Mouse (Mus musculus): ENCODE measurements around the gene Gm6525.

DNA sequence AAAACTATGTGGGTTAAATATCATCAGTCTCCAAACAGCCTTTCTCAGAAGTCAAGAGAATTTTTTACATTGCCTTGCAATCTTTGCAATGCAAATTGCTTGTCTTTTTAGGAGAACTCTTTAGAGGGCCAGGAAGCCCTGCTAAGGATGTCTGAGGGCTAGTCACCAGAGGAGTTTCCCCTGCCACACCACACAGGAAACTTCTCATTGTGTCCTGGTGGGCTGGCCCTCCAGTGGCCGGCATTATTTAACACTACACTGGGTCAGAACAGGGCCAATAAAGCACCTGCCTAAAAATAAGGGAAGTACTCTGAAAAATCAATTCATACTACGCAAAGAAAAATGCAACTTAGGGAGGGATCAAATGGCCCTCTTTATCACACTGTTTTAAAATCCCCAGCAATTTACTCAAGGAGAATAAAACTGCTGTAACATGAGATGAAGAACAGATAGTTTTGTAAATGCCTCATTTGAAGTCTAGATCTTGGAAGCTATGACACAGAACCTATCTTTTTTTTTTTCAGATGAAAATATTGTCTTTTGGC is 45.3 kb downstream of the Gm6525 start:
- TF ChIP-seq POLR2A (IDR thresholded peaks at IDR 0.05; ENCODE audit: extremely low read depth, insufficient read depth, low read length) = no peak
- no peak for TF ChIP-seq CTCF (IDR thresholded peaks at IDR 0.05; ENCODE audit: extremely low read depth, insufficient read depth, low read length)

All from cortical plate, adult 2 months (tissue).